Mouse (Mus musculus) heart, adult 10 weeks (tissue): ENCODE measurements around the gene Tmem120a. TPM values are rescaled to one million over a fixed set of nuclear protein-coding genes. Genes with fewer than 3 reads are reported as not detected.

Experiments used
- polyA plus RNA-seq: library from polyadenylated mRNA; stranded (reverse); fragments of 350-450 nt; fragmentation: Illumina TruSeq; extraction: RNeasy Lipid Tissue Mini Kit (QIAGEN cat#74804); gene quantifications from one replicate; pipeline ENCODE4 v1.2.3, GENCODE M21; 2014; ENCODE audit warnings: low read depth, low replicate concordance

Tmem120a gene
- polyA plus RNA-seq, result 18.0 TPM

GRCm38 (mm10) chr5:135743741-135744609, at the start of gene Tmem120a:
Tmem120a (minus strand) TSS chr5:135744448.

DNA sequence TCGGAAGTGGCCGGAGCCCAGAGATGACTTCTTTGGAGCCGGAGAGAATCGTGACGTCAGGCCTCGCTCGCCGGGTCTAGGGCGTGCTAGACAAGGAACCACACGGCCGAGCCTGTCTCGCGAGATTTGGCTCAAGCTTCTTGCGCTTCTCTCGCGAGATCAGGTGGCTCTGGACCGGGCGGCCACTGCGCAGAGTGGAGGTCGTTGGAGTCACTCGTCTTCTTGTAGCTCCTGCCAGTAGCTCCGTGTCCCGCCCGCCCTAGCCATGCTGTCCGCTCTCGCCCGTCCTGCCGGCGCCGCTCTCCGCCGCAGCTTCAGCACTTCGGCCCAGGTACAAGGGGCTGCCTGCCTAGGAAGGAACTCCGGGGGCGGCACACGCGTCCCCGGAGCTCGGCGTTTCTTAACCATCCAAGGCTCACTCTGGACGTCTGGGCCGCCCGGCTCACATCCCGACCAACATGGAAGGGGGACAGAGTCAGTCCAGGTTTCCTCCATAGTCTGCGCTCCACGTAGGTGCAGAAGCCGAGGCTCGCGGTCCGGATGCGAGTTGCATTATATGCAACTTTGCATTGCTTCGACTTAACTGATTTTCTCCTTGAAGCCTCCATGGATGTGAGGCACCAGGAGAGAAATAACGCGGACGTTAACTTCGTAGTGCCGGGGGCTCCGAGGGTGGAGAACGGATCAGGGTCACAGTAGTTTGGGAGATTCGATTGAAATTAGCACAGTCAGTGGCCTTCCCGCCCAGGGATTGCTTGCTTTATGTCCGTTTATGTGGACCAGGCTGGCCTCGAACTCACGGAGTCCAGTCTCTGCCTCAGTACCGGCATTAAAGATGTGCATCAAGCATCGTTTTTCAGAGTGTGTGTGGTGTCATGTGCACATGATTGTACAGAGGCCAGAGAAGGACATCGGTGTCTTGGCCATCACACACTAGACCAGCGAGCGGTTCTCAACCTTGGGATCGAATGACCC, 34.5 kb upstream of the Tmem120a start, which contains the start of gene Mdh2:
Mdh2 (plus strand) TSS at position 10 of the 975 bp plus-strand sequence.

GRCm38 (mm10) chr5:135777796-135778470, 33.7 kb upstream of the Tmem120a start, which contains the start of gene Styxl1:
Styxl1 (minus strand) TSS chr5:135778385.

Other genes with a start within 250 kb of the Tmem120a start
- 21.3 TPM for gene Hip1, start 199.3 kb downstream of the Tmem120a start, polyA plus RNA-seq
- not detected for gene Ccl26, start 180.9 kb downstream of the Tmem120a start, polyA plus RNA-seq
- gene Ccl24, start 171.4 kb downstream of the Tmem120a start, polyA plus RNA-seq, result 3.9 TPM
- gene Rhbdd2, start 111.8 kb downstream of the Tmem120a start, polyA plus RNA-seq, result 12.3 TPM
- gene Por, start 74.4 kb downstream of the Tmem120a start, polyA plus RNA-seq, result 41.4 TPM
- not detected for gene Styxl1, start 33.9 kb upstream of the Tmem120a start, polyA plus RNA-seq
- gene Mdh2, start 34.0 kb upstream of the Tmem120a start, polyA plus RNA-seq, result 1,891 TPM
- not detected for gene Srrm3, start 62.4 kb upstream of the Tmem120a start, polyA plus RNA-seq
- 407 TPM for gene Hspb1, start 143.5 kb upstream of the Tmem120a start, polyA plus RNA-seq
- gene Ywhag, start 190.2 kb upstream of the Tmem120a start, polyA plus RNA-seq, result 147 TPM
- gene Ssc4d, start 230.1 kb upstream of the Tmem120a start, polyA plus RNA-seq, result 1.9 TPM
- gene Zp3, start 235.7 kb upstream of the Tmem120a start, polyA plus RNA-seq, result not detected